Mouse (Mus musculus) spleen, embryonic (tissue): ENCODE measurements around the gene Spin2g.
"Not testable (repeated sequence)": the region's sequence is repeated elsewhere in the genome, so short reads cannot be mapped to it uniquely, and the experiment has no call there.

ENCODE experiments used
- CTCF ChIA-PET: fragments of 350-600 bp; sonication (Branson Sonifier 250); formaldehyde crosslinking; loops from one replicate; lab custom pipeline; 2022; lab: Charles Lee

The Spin2g gene

GRCm38 (mm10) chrX:34238633-34239032, at the start of gene Spin2g:
Spin2g (minus strand) TSS chrX:34238733.
- CTCF ChIA-PET: not testable (repeated sequence)
